Mouse (Mus musculus) liver, adult 2 months (tissue): ENCODE results near the gene Fry.

Experiments used
- CTCF ChIP-seq: fragments of 200-500 bp; IDR thresholded peaks from 2 replicates; pipeline ENCODE4 v1.5.1; 2011; ENCODE audit warnings: low read depth, low read length, control low read depth
- POLR2A ChIP-seq: fragments of 200-500 bp; IDR thresholded peaks from 2 replicates; pipeline ENCODE4 v1.6.1; 2011; ENCODE audit warnings: low read length, control low read depth; ENCODE audit not compliant: insufficient read depth; ENCODE audit errors: extremely low read depth

- TF ChIP-seq POLR2A = no peak
- no peak for TF ChIP-seq CTCF
Measured at GRCm38 (mm10) chr5:150262717-150263103, 144.3 kb downstream of the Fry start.
